Mouse (Mus musculus): ENCODE measurements around the gene Cap2.

The Cap2 gene

GRCm38 (mm10) chr13:46695296-46695908 is 193.8 kb downstream of the Cap2 start:
- no peak for DNase-seq (ENCODE audit: low read depth)

GRCm38 (mm10) chr13:46695932-46696331 is 194.3 kb downstream of the Cap2 start:
- DNase-seq (ENCODE audit: low read depth): no peak

- no peak for DNase-seq (ENCODE audit: low read depth)
These were observed 195.1 kb downstream of the Cap2 start for GRCm38 (mm10) chr13:46696788-46697187.

GRCm38 (mm10) chr13:46699372-46699771 is 197.7 kb downstream of the Cap2 start:
- DNase-seq (ENCODE audit: low read depth): no peak
